Mouse (Mus musculus) urinary bladder, postnatal 4 days (tissue): ENCODE results near the gene Hs3st4.

Source experiments
- DNase-seq, 2 experiments: peaks; one replicate each; pipeline ENCODE4 v3.0.0; 2021 to 2022; ENCODE audit warnings: low spot score in 2 of 2

Gene Hs3st4

DNA sequence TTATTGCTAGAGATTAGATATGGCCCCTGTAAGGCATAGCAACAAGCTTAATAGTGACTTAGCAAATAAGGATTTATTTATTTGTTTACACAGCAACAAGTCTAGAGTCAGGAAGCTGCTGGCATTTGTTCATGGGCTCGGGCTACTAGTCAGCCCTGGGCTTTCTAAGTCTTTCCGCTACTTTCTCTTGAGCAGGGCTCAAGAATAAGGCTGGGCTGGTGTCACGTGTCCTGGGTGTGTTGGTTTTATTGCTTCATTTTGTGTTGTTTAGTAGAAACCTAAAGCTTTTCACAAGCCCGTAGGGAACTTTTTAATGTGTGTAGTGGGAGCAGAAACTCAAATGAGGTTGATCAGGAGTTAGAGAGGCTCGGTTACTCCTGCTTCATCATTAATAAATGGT, 153.5 kb downstream of the Hs3st4 start:
- DNase-seq: no peak

DNA sequence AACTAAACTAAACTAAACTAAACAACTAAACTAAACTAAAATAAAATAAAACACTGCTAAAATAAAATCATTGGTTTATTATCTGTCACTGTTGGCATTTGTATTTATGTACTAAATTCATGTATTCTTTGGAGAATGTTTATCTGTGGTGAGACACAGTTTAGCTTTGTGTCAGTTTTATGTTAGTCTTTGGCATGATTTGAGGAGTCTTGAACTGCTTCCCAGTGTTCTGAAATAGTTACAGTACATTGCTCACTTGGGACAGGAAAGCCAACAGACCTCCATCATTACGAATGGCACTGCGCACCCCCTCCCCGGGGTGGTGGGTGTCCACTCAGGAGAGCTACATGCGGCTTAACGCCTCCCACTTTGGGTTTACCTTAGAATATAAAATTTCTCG, 158.6 kb downstream of the Hs3st4 start:
- DNase-seq: no peak

DNA sequence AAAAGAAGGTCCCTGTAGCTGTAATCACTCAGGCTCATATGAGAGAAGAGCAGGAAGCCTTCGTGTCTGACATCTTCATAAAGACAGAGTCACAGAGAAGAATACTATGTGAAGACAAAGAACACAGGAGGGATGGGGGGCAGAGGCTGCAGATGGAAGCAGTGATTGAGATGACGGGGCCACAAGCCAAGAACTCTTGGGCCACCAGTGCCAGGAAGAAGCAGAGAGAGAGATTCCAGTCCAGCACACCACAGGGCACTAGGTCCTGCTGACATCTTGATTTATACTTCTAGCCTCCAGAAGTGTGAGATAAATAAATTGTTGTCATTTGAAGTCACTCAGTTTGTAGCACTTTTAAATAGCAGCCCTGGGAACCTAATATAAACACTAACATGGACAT, 168.2 kb downstream of the Hs3st4 start:
- DNase-seq: no peak

DNA sequence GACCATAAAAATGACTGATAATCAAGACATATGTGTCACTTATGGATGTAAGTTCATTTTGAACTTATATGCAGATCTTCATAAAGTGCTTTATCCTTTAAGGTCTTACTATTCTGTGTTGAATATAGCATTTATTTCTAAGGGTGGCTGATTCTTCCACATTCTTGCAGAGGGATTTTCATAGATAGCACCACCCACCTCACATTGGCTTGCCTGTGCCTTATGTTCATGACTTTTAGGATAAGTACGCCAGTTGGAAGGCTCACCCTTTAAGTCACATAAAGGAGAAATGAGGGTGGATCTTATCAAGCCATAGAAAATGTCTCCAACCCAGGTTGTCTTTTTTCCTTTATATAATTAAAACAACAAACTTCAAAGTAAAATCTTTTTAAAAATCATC, 180.6 kb downstream of the Hs3st4 start:
- no peak for DNase-seq

DNA sequence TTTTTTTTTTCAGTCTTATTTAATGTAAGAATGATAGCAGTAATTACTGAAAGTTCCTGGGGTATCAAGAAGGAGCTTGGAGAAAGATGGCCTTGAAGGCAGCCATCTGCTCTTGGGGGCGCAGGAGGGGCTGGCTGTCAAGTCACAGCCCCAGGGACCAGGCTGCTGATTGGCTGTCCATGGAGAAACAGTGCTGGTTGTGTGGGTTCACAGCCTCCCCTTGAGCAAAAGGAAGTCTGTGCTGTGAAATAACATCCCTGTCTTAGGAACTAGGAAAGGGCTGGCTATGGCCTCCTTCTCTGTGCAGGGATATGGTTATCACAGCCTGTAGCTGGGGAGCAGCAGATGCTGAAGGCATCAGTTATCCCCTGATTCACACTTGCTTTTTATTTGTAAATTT, 183.6 kb downstream of the Hs3st4 start:
- no peak for DNase-seq

DNA sequence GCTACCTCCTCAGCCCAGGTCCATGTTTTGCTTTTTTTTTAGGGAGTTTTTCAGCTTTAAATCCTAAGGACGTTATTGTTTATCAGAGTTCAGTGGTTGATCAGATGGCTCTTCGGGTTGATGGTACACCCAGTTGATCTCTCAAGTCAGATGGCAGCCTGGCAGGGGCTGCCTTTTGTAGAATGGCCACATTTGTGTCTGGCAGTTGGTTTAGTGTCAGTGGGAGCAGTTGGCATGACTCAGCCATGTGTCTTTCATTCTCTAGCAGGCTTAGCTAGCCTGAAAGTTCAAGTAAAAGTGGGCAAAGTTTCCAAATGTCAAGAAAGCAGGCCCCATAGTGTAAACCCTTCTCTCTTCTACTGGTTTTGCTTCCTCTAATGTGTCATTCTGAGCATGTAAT, 186.1 kb downstream of the Hs3st4 start:
- no peak for DNase-seq

DNA sequence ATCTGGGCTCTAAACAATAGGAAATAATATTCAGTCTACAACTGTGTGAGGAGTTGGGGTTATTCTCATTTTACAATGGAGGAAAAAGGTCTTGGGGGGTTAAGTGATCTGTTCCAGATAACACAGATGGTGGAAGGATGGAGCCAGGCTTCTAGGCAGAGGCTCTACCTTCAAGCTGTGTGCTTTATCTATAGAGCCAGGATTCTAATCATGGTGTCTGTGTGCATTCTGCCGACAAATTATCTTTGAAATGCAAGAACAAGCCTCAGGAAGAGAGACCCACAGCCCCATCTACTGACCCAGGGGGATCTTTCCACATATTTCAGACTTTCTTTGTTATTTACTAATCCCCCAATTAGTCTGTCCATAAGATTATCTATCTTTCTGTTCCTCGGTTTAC, 187.3 kb downstream of the Hs3st4 start:
- DNase-seq: no peak

DNA sequence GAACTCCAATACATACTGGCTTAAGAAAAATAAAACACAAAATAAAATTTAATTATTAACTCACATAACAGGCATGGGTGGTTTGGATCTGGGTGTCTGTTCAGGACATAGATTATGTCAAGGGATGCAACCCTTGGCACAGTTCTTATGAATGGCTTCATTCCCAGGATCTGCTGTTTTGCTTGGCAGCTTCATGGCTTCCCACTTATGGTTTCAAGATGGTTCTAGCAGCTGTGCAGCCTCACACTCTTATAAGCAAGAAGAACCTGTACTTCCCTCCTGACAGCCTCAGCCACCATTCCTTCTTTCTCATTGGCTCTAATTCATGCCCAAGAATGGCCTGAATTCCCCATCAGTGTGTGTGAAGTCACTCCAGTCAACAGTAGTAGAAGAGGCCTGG, 189.3 kb downstream of the Hs3st4 start:
- no peak for DNase-seq

DNA sequence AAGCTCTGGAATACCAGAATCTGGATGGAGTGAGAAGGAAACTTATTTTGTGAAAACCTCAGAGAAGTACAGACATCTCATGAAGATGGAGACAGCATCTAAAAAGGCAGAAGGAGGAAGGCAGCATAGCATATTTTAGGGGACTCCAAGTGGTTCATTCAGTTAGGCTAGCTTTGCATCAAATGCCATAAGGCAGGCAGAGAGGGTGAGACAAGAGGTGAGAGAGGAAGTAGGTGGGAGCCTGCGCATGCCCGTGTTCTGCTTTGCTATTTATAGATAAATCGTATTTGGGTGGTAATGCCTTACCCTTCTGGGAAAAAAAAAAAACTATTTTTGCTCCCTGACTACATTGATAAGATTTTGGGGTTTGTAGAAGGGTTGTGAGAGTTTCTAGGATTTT, 198.3 kb downstream of the Hs3st4 start:
- DNase-seq: no peak

DNA sequence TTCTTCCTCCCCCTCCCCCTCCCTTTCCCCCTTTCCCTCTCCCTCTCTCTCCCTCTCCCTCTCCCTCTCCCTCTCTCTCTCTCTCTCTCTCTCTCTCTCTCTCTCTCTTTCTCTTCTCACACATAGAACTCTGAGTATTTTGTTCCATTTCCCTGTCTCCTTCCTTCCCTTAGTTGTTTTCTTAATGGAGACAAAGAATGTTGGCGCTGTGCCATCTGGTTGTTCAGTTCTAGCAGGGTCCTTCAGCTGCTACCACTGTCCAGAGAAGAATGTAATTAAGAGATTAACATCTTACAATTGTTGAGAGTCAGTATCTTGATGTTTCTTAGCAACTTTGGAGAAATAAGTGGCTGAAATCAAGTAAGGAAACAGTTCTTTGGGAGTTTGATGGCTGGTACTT, 202.0 kb downstream of the Hs3st4 start:
- DNase-seq: no peak

DNA sequence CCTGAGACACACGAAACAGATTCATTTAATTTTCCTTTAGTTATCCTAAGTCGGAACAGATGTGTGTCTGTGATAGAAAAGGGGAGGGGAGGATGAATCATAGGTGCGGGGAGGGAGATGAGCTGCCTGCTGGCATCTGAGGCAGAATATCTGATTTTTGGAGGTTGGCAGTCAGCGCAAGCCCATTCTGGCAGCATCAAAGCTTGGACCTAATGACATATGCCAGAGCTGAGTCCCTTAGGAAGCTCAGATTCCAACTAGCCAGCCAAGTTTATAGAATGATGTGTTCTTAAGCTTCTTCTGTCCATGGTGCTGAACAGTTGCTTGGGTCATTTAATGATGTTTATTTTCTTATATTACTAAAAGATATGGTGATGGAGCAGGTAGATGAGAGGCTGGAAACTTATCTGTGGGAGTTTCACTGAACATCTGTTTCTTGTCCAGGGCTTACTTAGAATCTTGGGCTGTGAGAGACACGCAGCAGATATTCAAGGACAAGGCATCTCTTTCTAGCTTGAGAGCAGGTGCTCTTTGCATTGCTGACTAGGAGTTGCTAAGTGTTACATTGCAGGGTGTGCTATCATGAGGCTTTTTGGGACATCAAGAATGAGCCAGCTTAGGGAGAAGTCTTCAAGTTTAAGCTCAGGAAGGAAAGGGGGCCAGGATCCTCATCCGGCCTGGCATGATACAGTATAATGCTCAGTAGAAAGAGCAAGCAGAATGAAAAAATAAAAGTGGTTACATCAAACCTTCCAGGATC, 216.3 kb downstream of the Hs3st4 start:
- DNase-seq: no peak

DNA sequence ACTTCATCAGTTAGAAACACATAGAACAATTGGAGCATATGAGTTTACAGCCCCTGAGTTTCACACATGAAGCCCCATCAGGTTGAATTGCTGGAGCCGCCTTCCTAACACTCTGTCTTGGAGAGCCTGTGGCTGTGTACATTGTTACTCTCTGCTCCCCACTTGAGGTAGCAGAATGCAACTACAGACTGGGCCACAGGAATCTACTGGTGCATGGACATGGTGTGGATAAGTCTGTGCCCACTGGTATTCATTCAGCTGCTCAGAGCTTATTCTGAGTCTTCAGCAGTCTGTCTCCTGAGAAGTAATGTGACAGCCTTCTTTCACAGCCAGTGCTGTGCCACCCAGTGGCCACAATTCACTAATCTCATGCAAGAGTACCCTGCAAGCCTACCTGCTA, 234.3 kb downstream of the Hs3st4 start:
- DNase-seq: no peak

DNA sequence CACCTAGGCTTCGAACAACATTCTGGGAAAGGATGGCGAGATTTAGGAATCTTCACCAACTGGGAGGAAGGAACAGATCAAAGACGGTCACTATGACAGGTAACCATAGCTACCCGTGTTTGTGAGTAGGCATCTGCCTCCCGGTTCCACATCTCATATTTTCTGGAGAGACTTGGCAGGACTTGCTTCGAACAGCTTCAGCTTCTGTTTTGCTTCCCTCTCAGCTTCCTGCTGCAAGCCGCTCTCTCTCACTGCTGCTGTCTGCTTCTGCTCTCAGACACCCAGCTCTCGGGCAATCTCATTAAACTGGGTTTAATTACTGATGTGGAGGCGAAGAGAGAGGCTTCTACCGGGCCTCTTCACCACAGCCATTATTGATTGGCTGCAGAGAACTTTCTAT, 237.9 kb downstream of the Hs3st4 start:
- DNase-seq: no peak

DNA sequence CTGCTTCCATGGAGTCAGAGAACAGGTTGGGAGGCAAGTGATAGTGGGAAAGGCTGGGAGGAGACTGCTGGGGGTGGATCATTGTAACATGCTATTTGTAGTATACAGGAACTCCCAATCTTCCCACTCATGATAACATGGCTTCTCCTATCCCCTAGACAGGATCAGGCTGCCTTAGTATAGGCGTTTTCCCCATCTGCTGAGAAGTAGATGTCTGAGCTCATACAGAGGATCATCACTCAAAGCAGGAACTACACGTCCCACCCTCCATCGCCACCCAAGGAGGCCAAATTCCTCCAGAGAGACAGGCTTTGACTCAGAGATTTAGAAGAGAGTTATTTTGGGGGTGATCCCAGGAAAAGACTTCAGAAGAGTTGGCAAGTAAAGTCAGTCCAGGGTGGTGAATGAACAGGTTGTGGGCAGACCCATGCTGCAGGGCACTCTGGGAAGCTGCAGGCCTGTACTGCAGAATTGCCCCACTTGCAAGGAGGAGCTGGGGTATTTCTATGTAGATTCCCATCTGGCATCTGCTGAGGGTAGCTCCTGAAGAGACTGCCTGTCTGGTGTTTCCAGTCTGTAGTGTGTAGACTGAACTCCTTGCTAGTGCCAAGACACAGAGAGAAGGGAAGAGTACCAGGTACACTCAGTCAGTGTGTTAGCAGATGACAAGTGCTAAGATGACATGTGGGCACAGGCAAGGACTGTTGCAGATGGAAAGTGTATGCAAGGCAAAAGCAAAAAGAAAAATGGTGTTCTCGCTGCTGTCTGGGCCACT, 255.4 kb downstream of the Hs3st4 start:
- no peak for DNase-seq

DNA sequence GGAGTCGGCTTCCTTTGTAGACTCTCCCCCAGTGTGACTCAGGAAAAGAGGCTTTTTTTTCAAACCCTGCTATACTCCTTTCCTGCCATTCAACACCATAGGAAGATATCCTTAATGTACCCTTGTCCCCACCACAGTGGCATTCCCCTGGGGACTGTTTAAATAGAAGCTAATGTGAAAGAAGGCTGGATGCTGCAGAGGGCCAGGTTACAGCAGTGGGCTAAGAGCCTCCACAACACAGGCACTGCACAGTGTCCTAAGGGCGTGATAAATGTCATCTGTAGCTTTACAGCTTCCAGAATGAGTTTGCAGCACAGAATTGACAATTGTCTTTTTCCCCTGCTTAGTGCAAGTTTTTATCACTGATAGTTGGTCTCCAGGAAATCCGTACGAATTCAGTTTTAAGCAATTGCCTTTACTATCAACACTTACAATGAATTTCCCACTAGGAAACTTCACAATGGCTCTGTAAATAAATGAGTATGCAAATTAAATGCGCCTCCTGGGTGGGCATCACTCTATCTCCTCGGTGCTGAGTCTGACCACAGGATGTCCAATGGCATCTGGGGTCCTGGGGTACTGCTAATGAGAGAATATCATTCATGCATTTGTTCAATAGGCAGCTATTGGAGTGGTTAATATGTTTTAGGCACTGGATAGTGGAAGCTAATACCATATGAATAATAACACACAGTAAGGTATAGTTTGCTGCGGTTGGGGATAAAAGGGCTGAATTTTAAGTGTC, 257.4 kb downstream of the Hs3st4 start:
- DNase-seq: no peak

DNA sequence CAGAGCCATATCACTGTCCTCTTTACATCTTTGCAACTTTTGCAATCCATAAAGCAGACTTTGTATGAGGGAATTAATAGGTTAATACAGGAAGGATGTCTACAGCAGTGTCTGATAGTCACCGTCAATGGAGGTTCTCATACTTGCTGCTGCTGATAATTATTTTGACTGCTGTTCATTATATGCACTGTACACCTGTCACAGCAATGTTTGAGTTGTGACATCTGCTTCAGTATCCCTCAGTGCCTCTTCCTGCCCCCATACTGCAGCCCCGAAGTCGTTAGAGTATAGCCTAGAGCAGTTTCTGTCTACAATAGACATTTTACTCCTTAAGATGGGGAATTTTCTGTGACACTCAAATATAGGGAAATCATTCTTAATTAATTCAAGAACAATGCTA, 267.2 kb downstream of the Hs3st4 start:
- DNase-seq: no peak

DNA sequence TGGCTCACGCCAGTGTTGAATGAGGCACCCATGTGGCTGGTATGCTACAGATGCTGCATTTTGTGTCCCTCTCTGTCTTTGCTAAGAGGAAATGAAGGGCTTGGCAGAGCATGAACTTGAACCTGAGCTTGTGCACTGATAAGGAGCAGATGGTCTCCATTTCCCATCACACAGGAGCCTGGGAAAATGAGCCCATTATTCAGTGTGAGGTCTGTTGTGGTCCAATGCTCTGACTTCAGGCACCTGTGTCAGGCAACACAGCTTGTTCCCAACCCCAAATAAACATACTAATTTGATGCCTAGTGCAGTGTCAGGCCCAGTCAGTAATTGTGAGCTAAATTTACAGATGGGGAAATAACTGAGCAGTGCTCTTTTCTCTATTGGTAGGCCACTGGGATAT, 267.9 kb downstream of the Hs3st4 start:
- DNase-seq: no peak

DNA sequence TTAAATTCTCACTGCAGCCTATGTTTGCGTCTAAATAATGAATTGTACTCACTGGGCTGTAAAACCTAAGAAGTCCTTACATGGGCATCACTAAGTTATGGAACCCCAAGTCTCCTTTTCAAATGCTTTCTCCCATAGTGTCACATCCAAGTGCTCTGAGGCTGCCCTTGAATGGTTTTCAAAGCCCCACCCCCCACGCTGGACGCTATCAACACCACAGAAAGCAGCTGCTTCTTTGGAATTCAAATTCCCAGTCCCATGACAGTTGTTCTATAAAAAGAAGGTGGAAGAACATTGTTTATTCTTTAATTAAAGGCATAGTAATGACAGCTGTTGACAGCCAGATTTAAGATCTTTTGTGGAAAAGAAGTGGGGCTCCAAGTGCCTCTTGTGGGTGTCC, 275.8 kb downstream of the Hs3st4 start:
- DNase-seq: no peak

DNA sequence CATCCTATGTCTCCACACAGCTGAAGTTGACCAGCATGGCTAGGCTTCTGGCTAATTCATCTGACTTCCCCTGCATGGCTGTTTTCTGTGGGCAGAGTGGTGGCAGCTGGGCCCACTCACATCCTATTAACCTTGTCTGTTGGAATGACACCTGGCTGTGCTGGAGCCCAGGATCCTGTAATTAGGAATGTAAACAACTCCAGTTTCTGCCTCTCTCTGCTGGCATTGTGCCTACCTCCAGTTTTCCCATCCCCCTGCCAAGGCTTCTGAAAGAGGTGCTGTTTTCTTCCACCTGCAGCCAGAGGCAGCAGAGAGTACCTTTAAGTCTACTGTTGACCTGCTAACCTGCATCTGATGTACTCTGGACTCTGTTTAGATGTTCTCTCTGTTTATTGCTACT, 288.1 kb downstream of the Hs3st4 start:
- DNase-seq: no peak

DNA sequence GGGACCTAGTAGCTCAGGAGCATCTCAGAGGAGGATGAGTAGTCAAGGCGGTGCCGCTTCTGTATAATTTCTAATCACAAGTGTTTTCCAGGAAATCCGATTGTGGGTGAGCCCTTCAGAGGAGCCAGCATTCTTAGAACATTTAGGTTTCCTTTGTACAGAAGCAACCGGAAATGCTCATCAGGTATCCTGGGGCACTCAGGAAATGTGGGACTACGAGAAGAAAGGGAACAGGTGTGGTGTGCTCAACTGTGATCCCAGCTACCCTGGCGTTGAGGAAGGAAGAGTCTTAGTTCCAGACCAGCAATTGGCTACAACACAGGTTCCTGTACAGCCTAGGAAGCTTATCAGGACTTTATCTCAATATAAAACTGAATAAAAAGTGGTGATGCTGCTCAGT, 307.2 kb downstream of the Hs3st4 start:
- no peak for DNase-seq

DNA sequence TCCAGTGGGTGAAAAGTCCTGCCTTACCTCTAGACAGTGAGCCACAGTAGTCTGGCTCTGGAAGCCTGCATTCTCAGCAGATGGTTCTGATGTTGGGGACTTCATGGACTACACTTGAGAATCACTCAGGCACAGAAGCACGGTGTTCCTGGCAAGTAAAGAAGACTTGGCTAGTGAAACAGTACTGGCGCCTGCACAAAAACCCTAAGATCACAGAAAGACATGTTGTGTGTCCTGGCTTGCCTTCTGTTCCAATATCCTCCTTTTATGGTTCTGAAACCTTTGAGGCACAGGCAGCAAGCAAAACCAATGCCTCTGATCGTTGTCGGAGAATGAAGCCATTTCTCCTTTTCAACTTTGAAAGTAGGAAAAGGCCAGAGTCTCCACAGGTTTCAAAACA, 336.8 kb downstream of the Hs3st4 start:
- no peak for DNase-seq

DNA sequence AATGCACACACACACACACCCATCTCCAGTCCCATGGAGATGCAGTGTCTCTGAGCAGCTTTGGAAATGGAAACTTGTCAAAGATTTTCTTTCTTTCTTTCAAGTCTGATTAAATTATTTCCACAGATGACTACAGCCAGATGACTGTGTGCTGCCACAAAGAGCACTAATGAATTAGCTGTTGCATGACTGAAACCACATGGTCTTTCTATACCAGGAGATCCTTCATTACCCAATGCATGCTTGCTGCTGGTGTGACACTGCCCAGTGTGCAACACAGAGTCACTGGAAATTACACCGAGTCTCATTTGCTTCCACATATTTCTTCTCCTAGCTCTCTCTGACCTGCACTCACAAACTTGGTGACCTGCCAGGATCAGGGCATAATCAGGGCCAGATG, 353.0 kb downstream of the Hs3st4 start:
- DNase-seq: no peak

DNA sequence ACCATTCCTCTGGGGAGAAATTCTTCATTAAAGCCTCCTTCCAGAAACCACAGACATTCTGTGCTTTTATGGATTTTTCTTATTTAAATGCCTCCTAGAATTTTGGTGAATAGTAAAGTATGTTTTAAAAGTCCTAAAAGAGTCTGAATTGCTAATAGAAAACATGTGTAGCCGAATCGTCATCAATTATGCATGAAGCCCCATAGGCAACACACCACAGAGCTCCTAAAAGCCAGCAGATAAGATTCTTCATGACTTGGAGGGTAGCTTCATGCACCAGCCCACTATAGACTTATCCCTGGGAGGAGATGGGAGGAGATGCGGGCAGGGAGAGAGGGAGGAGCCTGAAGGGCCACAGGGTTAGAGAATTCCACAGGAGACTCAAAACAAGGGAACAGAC, 358.8 kb downstream of the Hs3st4 start:
- no peak for DNase-seq
